Mouse (Mus musculus): Measurements from ENCODE around the gene Rps6kl1.
A peak's percentile ranks its signal among the peaks of the same experiment; 100 is the strongest.

Gene Rps6kl1

GRCm38 (mm10) chr12:85170948-85171307, 19.9 kb upstream of the Rps6kl1 start:
- no peaks in the 10 kb centered on the region for H3K36me3 ChIP-seq (ENCODE audit: insufficient read depth, low read length)
- peaks cover 70% of the 10 kb centered on the region for H3K27me3 ChIP-seq (ENCODE audit: insufficient read depth, low read length)
- TF ChIP-seq CTCF (conservative IDR thresholded peaks at IDR 0.05; ENCODE audit: low read length) = no peak
- TF ChIP-seq NANOG (IDR thresholded peaks at IDR 0.05; ENCODE audit: borderline replicate concordance, low read length) = no peak
- TF ChIP-seq POU5F1 (IDR thresholded peaks at IDR 0.05; ENCODE audit: borderline replicate concordance, low read length) = no peak
- no peak overlapping the region for H3K4me3 ChIP-seq (replicated peaks; ENCODE audit: low read length)
- H3K4me1 ChIP-seq (replicated peaks; ENCODE audit: low read depth, low read length) = peaks cover 30% of the 10 kb centered on the region
- H3K9me3 ChIP-seq (ENCODE audit: low read length) = 0 out of 2 replicates have a peak, but pooled peaks cover 4% of the 10 kb centered on the region

GRCm38 (mm10) chr12:85170284-85170947, 19.4 kb upstream of the Rps6kl1 start:
- Histone ChIP-seq H3K4me1 (replicated peaks; ENCODE audit: low read depth, low read length) (peaks cover 25% of the 10 kb centered on the region), H3K27me3 (ENCODE audit: insufficient read depth, low read length) (peaks cover 64% of the 10 kb centered on the region), H3K36me3 (ENCODE audit: insufficient read depth, low read length) (no peaks in the 10 kb centered on the region), H3K4me3 (replicated peaks; ENCODE audit: low read length) (no peak overlapping the region), H3K9me3 (ENCODE audit: low read length) (0 out of 2 replicates have a peak, but pooled peaks cover 4% of the 10 kb centered on the region)
- no peak for TF ChIP-seq POU5F1 (IDR thresholded peaks at IDR 0.05; ENCODE audit: borderline replicate concordance, low read length)

DNA sequence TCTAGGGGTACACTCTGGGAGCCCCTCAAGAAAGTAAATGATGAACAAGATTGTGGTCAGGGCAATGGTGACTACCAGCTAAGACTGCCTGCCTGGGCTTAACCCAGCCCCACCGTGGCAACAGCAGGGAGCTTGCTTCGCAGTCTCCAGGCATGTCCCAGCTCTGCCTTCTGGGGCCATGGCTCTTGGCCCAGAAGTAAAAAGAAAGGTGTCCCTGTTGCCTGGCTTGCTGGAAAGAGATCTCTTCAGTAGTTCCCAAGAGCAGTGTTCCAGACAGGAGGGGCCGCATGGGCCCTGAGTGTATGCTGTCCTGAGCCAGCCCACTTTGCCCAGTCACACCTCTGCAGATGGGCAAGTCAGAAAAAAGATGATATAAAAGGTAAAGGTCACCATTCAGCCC, 18.8 kb upstream of the Rps6kl1 start:
- no peaks in the 10 kb centered on the region for H3K36me3 ChIP-seq (ENCODE audit: insufficient read depth, low read length)
- peak overlapping the region; percentile 71; the same call in 1 of the 2 replicates for H3K4me3 ChIP-seq (replicated peaks; ENCODE audit: low read length)
- 0 out of 2 replicates have a peak, but pooled peaks cover 4% of the 10 kb centered on the region for H3K9me3 ChIP-seq (ENCODE audit: low read length)
- TF ChIP-seq NANOG (IDR thresholded peaks at IDR 0.05; ENCODE audit: borderline replicate concordance, low read length) (no peak), CTCF (conservative IDR thresholded peaks at IDR 0.05; ENCODE audit: low read length) (no peak), POU5F1 (IDR thresholded peaks at IDR 0.05; ENCODE audit: borderline replicate concordance, low read length) (no peak)
- H3K27me3 ChIP-seq (ENCODE audit: insufficient read depth, low read length) = peaks cover 59% of the 10 kb centered on the region
- peaks cover 25% of the 10 kb centered on the region for H3K4me1 ChIP-seq (replicated peaks; ENCODE audit: low read depth, low read length)

- Histone ChIP-seq H3K4me3 (replicated peaks; ENCODE audit: low read length) (peak overlapping the region; percentile 71), H3K9me3 (ENCODE audit: low read length) (0 out of 2 replicates have a peak, but pooled peaks cover 4% of the 10 kb centered on the region), H3K4me1 (replicated peaks; ENCODE audit: low read depth, low read length) (peaks cover 25% of the 10 kb centered on the region), H3K27me3 (ENCODE audit: insufficient read depth, low read length) (peaks cover 53% of the 10 kb centered on the region), H3K36me3 (ENCODE audit: insufficient read depth, low read length) (no peaks in the 10 kb centered on the region)
- no peak for TF ChIP-seq NANOG (IDR thresholded peaks at IDR 0.05; ENCODE audit: borderline replicate concordance, low read length)
- no peak for TF ChIP-seq POU5F1 (IDR thresholded peaks at IDR 0.05; ENCODE audit: borderline replicate concordance, low read length)
- peak; percentile 84 for TF ChIP-seq CTCF (conservative IDR thresholded peaks at IDR 0.05; ENCODE audit: low read length)
Measured at GRCm38 (mm10) chr12:85169117-85169858, 18.2 kb upstream of the Rps6kl1 start.

- H3K9me3 ChIP-seq (ENCODE audit: low read length) = 0 out of 2 replicates have a peak, but pooled peaks cover 4% of the 10 kb centered on the region
- TF ChIP-seq NANOG (IDR thresholded peaks at IDR 0.05; ENCODE audit: borderline replicate concordance, low read length) = no peak
- TF ChIP-seq POU5F1 (IDR thresholded peaks at IDR 0.05; ENCODE audit: borderline replicate concordance, low read length) = no peak
- TF ChIP-seq CTCF (conservative IDR thresholded peaks at IDR 0.05; ENCODE audit: low read length) = no peak
- H3K4me3 ChIP-seq (replicated peaks; ENCODE audit: low read length) = no peak overlapping the region
- H3K36me3 ChIP-seq (ENCODE audit: insufficient read depth, low read length) = no peaks in the 10 kb centered on the region
- peaks cover 41% of the 10 kb centered on the region for H3K27me3 ChIP-seq (ENCODE audit: insufficient read depth, low read length)
- peaks cover 25% of the 10 kb centered on the region for H3K4me1 ChIP-seq (replicated peaks; ENCODE audit: low read depth, low read length)
Measured at GRCm38 (mm10) chr12:85166631-85167030, 15.6 kb upstream of the Rps6kl1 start.

- 0 out of 2 replicates have a peak, but pooled peaks cover 4% of the 10 kb centered on the region for H3K9me3 ChIP-seq (ENCODE audit: low read length)
- H3K36me3 ChIP-seq (ENCODE audit: insufficient read depth, low read length) = no peaks in the 10 kb centered on the region
- H3K4me1 ChIP-seq (replicated peaks; ENCODE audit: low read depth, low read length) = peaks cover 21% of the 10 kb centered on the region
- TF ChIP-seq POU5F1 (IDR thresholded peaks at IDR 0.05; ENCODE audit: borderline replicate concordance, low read length) (no peak), CTCF (conservative IDR thresholded peaks at IDR 0.05; ENCODE audit: low read length) (no peak), NANOG (IDR thresholded peaks at IDR 0.05; ENCODE audit: borderline replicate concordance, low read length) (no peak)
- H3K27me3 ChIP-seq (ENCODE audit: insufficient read depth, low read length) = peaks cover 24% of the 10 kb centered on the region
- H3K4me3 ChIP-seq (replicated peaks; ENCODE audit: low read length) = no peak overlapping the region
Measured at GRCm38 (mm10) chr12:85164996-85165395, 13.9 kb upstream of the Rps6kl1 start.

DNA sequence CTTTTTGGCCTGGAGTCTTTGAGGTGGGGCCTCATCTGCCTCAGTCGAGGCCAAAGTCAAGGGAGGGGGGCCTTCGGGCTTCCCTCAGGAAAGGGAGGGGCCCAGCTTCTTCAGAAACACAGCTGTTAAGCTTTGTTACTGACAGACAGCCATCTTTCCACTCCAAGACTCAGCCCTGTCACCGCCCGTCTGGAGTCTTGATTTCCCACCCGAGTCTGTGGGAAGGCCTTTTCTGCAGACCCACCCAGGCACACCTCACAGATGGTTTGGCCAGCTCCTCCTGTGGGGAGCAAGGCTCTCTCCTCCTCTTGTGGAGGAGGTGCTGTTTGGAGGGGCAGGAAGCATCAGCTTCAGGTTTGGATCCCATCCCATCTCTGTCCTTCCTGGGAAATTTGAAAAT, 8.5 kb upstream of the Rps6kl1 start:
- TF ChIP-seq NANOG (IDR thresholded peaks at IDR 0.05; ENCODE audit: borderline replicate concordance, low read length) = no peak
- TF ChIP-seq POU5F1 (IDR thresholded peaks at IDR 0.05; ENCODE audit: borderline replicate concordance, low read length) = no peak
- no peak for TF ChIP-seq CTCF (conservative IDR thresholded peaks at IDR 0.05; ENCODE audit: low read length)
- H3K36me3 ChIP-seq (ENCODE audit: insufficient read depth, low read length) = no peaks in the 10 kb centered on the region
- no peak overlapping the region for H3K4me3 ChIP-seq (replicated peaks; ENCODE audit: low read length)
- peaks cover 12% of the 10 kb centered on the region for H3K4me1 ChIP-seq (replicated peaks; ENCODE audit: low read depth, low read length)
- H3K27me3 ChIP-seq (ENCODE audit: insufficient read depth, low read length) = peaks cover 21% of the 10 kb centered on the region
- no peaks in the 10 kb centered on the region for H3K9me3 ChIP-seq (ENCODE audit: low read length)

- peaks cover 12% of the 10 kb centered on the region for H3K4me1 ChIP-seq (replicated peaks; ENCODE audit: low read depth, low read length)
Measured at GRCm38 (mm10) chr12:85158801-85159200, 7.7 kb upstream of the Rps6kl1 start.

More at GRCm38 (mm10) chr12:85158801-85159200, 7.7 kb upstream of the Rps6kl1 start:
- TF ChIP-seq POU5F1 (IDR thresholded peaks at IDR 0.05; ENCODE audit: borderline replicate concordance, low read length) (no peak), NANOG (IDR thresholded peaks at IDR 0.05; ENCODE audit: borderline replicate concordance, low read length) (no peak), CTCF (conservative IDR thresholded peaks at IDR 0.05; ENCODE audit: low read length) (no peak)
- Histone ChIP-seq H3K9me3 (ENCODE audit: low read length) (no peaks in the 10 kb centered on the region), H3K36me3 (ENCODE audit: insufficient read depth, low read length) (no peaks in the 10 kb centered on the region), H3K4me3 (replicated peaks; ENCODE audit: low read length) (no peak overlapping the region), H3K27me3 (ENCODE audit: insufficient read depth, low read length) (peaks cover 21% of the 10 kb centered on the region)
